ENCODE assay signal across 8 mouse cellular contexts in genomic region chr9:42944536-42945006, GRCm38 (mm10). TPM values are rescaled to one million over a fixed set of nuclear protein-coding genes. Genes with fewer than 3 reads are reported as not detected.
DNase-seq lines count a peak whose midpoint lies in the region; ATAC-seq and TF ChIP-seq lines count a peak whose summit lies in the region.

No protein-coding gene starts in this region.

- peak; percentile 65 for TF ChIP-seq CTCF in gastrocnemius, adult 2 months (IDR thresholded peaks at IDR 0.05)
- peak; percentile 96 for TF ChIP-seq CTCF in hindbrain, postnatal 0 days (IDR thresholded peaks at IDR 0.05; ENCODE audit: low read depth)
- peak; percentile 64 for TF ChIP-seq CTCF in left cerebral cortex, adult 2 months (IDR thresholded peaks at IDR 0.05)

- peak overlapping the region; percentile 97 for H3K4me2 ChIP-seq in hindbrain, postnatal 0 days (ENCODE audit: low read depth, low read length)

- H3K4me3 ChIP-seq in gastrocnemius, adult 2 months, result peak overlapping the region; percentile 83
- peak overlapping the region; percentile 77 for H3K4me3 ChIP-seq in hindbrain, postnatal 0 days (ENCODE audit: low read length)
- H3K4me3 ChIP-seq in left cerebral cortex, adult 2 months, result peak overlapping the region; percentile 66
- peak overlapping the region; percentile 90 for H3K4me3 ChIP-seq in megakaryocyte, embryonic 14.5 days (replicated peaks)

- peak overlapping the region; percentile 89 for H3K9ac ChIP-seq in hindbrain, postnatal 0 days (replicated peaks; ENCODE audit: low read length)

- no peaks in the 10 kb centered on the region for H3K9me3 ChIP-seq in hindbrain, postnatal 0 days (ENCODE audit: low read length)
- H3K9me3 ChIP-seq in megakaryocyte, embryonic 14.5 days, result no peaks in the 10 kb centered on the region

- DNase-seq in ZHBTc4 (ENCODE audit: low read depth, low spot score), result peak; percentile 93
- peak; percentile 91 to 95 for DNase-seq in cerebellum, postnatal 4 days (ENCODE audit: low spot score in 2 of 2)
- DNase-seq in gastrocnemius, adult 2 months, result peak; percentile 89
- peak; percentile 94 for DNase-seq in hindbrain, postnatal 0 days (ENCODE audit: low spot score)
- DNase-seq in left cerebral cortex, adult 2 months (ENCODE audit: extremely low spot score in 1 of 2, low spot score in 2 of 2), result peak; percentile 85 to 90
- peak; percentile 87 to 91 for DNase-seq in right cerebral cortex, adult 2 months (ENCODE audit: low spot score in 2 of 2)
- peak; percentile 61 for DNase-seq in urinary bladder, postnatal 10 days (ENCODE audit: low spot score)

- H3K27ac ChIP-seq in gastrocnemius, adult 2 months, result peak overlapping the region; percentile 25; the same call in 1 of the 2 replicates
- peak overlapping the region; percentile 87 for H3K27ac ChIP-seq in hindbrain, postnatal 0 days
- peak overlapping the region; percentile 86 for H3K27ac ChIP-seq in left cerebral cortex, adult 2 months

- H3K4me1 ChIP-seq in hindbrain, postnatal 0 days (ENCODE audit: insufficient read depth, low read length), result peaks cover 13% of the 10 kb centered on the region
- peaks cover 12% of the 10 kb centered on the region for H3K4me1 ChIP-seq in megakaryocyte, embryonic 14.5 days

- H3K36me3 ChIP-seq in hindbrain, postnatal 0 days (ENCODE audit: insufficient read depth, low read length), result no peaks in the 10 kb centered on the region
- H3K36me3 ChIP-seq in megakaryocyte, embryonic 14.5 days (replicated peaks; ENCODE audit: low read length), result no peaks in the 10 kb centered on the region

- under 1% methylated on average over 43 of the region's 52 CpGs for WGBS in hindbrain, postnatal 0 days

- intact Hi-C loops in gastrocnemius, adult 2 months (cut with DNase I), result loop anchor here (1.0 to 5.0 kb wide), 4 partner anchors 156 to 618 kb away; no protein-coding TSS in a partner anchor
- intact Hi-C loops in left cerebral cortex, adult 2 months (cut with DNase I), result loop anchor here (1.0 to 2.0 kb wide), 6 partner anchors 156 to 618 kb away; no protein-coding TSS in a partner anchor

- no peaks in the 10 kb centered on the region for H3K27me3 ChIP-seq in hindbrain, postnatal 0 days (ENCODE audit: insufficient read depth, low read length)
- peaks cover 87% of the 10 kb centered on the region for H3K27me3 ChIP-seq in megakaryocyte, embryonic 14.5 days (replicated peaks)

- peak; percentile 92 for ATAC-seq in hindbrain, postnatal 0 days

RNA-seq across cellular contexts. Expression of gene Grik4, which starts 0.3 kb away (rescaled TPM):
- under 1 TPM in 1 of 2 experiments, not detected in 1; 0.22 TPM for total RNA-seq in gastrocnemius, adult 2 months (2021)
- 14.8 and 18.2 TPM in 2 replicates for total RNA-seq in hindbrain, postnatal 0 days (2014; rRNA removed)
- 8.9 and 9.4 TPM in 2 replicates for polyA plus RNA-seq in hindbrain, postnatal 0 days (2015; fragmentation: Nextera tagmentation; extraction: Ambion mirVana)
- total RNA-seq in left cerebral cortex, adult 2 months (2021), result 10 to 100 TPM; 17.7 to 18.3 TPM
- polyA plus RNA-seq in megakaryocyte, embryonic 14.5 days (2012; ENCODE audit: insufficient read depth, low replicate concordance), result 0.17 TPM in 1 of 2 replicates, not detected in the other

Comparison
In these comparisons a context has a peak if more than half of its experiments do, and no peak if none do; other contexts are left out.
1. Peak in every context shown above with its lines: DNase-seq, ATAC-seq, H3K4me3 ChIP-seq and H3K27ac ChIP-seq.
2. H3K27ac ChIP-seq: peak in every context shown above with its lines; median percentile 87 in hindbrain, postnatal 0 days; 86 in left cerebral cortex, adult 2 months; 25 in gastrocnemius, adult 2 months.
3. RNA of gene Grik4, which starts 0.3 kb away (total RNA-seq): 17.7 to 18.3 TPM in left cerebral cortex, adult 2 months and 14.8 to 18.2 TPM in hindbrain, postnatal 0 days; 0.22 TPM in gastrocnemius, adult 2 months; every median in the first group is over 10 times any median in the second.